Mouse (Mus musculus) left cerebral cortex, postnatal 25 days (tissue): ENCODE data around the gene Hdac8. TPM values are rescaled to one million over a fixed set of nuclear protein-coding genes. Genes with fewer than 3 reads are reported as not detected.
A peak's percentile ranks its signal among the peaks of the same experiment; 100 is the strongest.

Experiments
- DNase-seq, 2 experiments: peaks; one replicate each; pipeline ENCODE4 v3.0.0; 2022; ENCODE audit warnings: low spot score in 2 of 2, mixed read lengths in 1 of 2
- intact Hi-C: fragments of 180-260 bp; cut with DNase I; formaldehyde crosslinking; loops from one replicate; pipeline ENCODE4 v1.15.1; 2025
- total RNA-seq, 2 experiments: library from RNA; stranded (reverse); gene quantifications; 2 replicates each; pipeline ENCODE4 v1.2.3; 2021

Gene Hdac8
- total RNA-seq: 10 to 100 TPM; 12.6 to 15.6 TPM

GRCm38 (mm10) chrX:102504644-102505481 lies at the start of gene Hdac8:
Hdac8 (minus strand) TSS chrX:102505359.
- peak; percentile 44 to 67 for DNase-seq
- intact Hi-C loops: no loop called here

- DNase-seq: no peak
- intact Hi-C loops: no loop called here
Measured at GRCm38 (mm10) chrX:102509205-102509604, 4.0 kb upstream of the Hdac8 start.

GRCm38 (mm10) chrX:102504179-102504578 lies 980 bp downstream of the Hdac8 start:
- no peak for DNase-seq
- intact Hi-C loops: no loop called here

GRCm38 (mm10) chrX:102493992-102494730 lies 11.0 kb downstream of the Hdac8 start:
- no peak for DNase-seq
- intact Hi-C loops: no loop called here

- intact Hi-C loops: no loop called here
- no peak for DNase-seq
Measured at GRCm38 (mm10) chrX:102485575-102485974, 19.6 kb downstream of the Hdac8 start.

- no peak for DNase-seq
- intact Hi-C loops: loop anchor here (5.0 to 10.0 kb wide), 3 partner anchors 225 to 525 kb away; partner anchors contain the start of genes Cited1 and Rtl5
Measured at GRCm38 (mm10) chrX:102479665-102480064, 25.5 kb downstream of the Hdac8 start.

GRCm38 (mm10) chrX:102478965-102479364 lies 26.2 kb downstream of the Hdac8 start:
- intact Hi-C loops: loop anchor here (5.0 to 10.0 kb wide), 3 partner anchors 224 to 524 kb away; partner anchors contain the start of genes Cited1 and Rtl5
- DNase-seq: peak; percentile 36 to 62

- no peak for DNase-seq
- intact Hi-C loops: loop anchor here (5.0 to 10.0 kb wide), 3 partner anchors 224 to 524 kb away; partner anchors contain the start of genes Cited1 and Rtl5
Measured at GRCm38 (mm10) chrX:102478481-102478880, 26.7 kb downstream of the Hdac8 start.

- peak; percentile 78 to 85 for DNase-seq
- intact Hi-C loops: loop anchor here (2.0 to 10.0 kb wide), 4 partner anchors 222 to 522 kb away; partner anchors contain the start of genes Cited1 and Rtl5
Measured at GRCm38 (mm10) chrX:102476784-102477183, 28.4 kb downstream of the Hdac8 start.

- DNase-seq: peak; percentile 17 to 67
- intact Hi-C loops: loop anchor here (5.0 to 10.0 kb wide), 3 partner anchors 221 to 521 kb away; partner anchors contain the start of genes Cited1 and Rtl5
Measured at GRCm38 (mm10) chrX:102475555-102475954, 29.6 kb downstream of the Hdac8 start.

- DNase-seq: no peak
- intact Hi-C loops: no loop called here
Measured at GRCm38 (mm10) chrX:102418343-102419127, 86.6 kb downstream of the Hdac8 start.

GRCm38 (mm10) chrX:102416972-102417371 lies 88.2 kb downstream of the Hdac8 start:
- intact Hi-C loops: no loop called here
- no peak for DNase-seq

- intact Hi-C loops: no loop called here
- peak; percentile 37 to 55 for DNase-seq
Measured at GRCm38 (mm10) chrX:102416386-102416785, 88.8 kb downstream of the Hdac8 start.

GRCm38 (mm10) chrX:102384765-102385164 lies 120.4 kb downstream of the Hdac8 start:
- DNase-seq: no peak
- intact Hi-C loops: no loop called here

GRCm38 (mm10) chrX:102383151-102383550 lies 122.0 kb downstream of the Hdac8 start:
- intact Hi-C loops: no loop called here
- DNase-seq: no peak

GRCm38 (mm10) chrX:102366510-102366909 lies 138.6 kb downstream of the Hdac8 start:
- intact Hi-C loops: no loop called here
- no peak for DNase-seq

- no peak for DNase-seq
- intact Hi-C loops: no loop called here
Measured at GRCm38 (mm10) chrX:102362244-102362643, 142.9 kb downstream of the Hdac8 start.

GRCm38 (mm10) chrX:102353412-102353811 lies 151.7 kb downstream of the Hdac8 start:
- intact Hi-C loops: loop anchor here (5.0 kb wide), 1 partner anchor 101 kb away; the partner anchor contains the start of gene Cited1

More at GRCm38 (mm10) chrX:102353412-102353811, 151.7 kb downstream of the Hdac8 start:
- peak in 1 of 2 experiments; percentile 62 for DNase-seq
